10 mouse cellular contexts compared by ENCODE assay signal in the genomic region with DNA sequence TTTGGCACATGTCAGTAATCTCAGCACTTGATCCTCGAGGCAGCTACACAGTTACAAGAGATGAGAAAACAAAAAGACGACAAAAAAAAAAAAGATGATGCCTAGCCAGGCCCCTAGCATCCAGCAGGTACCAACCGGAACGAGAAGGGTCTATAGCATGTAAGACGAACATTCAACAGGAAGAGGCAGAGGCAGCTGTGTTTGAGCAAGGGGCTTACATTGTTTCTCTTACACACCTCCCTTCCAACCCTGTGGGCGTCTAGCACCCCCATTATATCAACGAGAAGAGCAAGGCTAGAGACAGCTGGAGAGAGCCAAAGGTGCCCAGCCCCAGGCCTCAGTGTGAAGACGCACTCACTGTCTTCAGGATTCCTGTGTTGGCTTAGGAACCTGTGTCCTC. TPM values are rescaled to one million over a fixed set of nuclear protein-coding genes. Genes with fewer than 3 reads are reported as not detected.
DNase-seq lines count a peak whose midpoint lies in the region; ATAC-seq and TF ChIP-seq lines count a peak whose summit lies in the region.
"Had no signal": no experiment of that assay in that cellular context is flagged by ENCODE, and none has a peak within 500 bp of the region (broad histone marks: within the 10 kb centered on the region; RNA-seq: fewer than 3 reads in every experiment).

No protein-coding gene starts in this region.

- no peak overlapping the region for H3K4me3 ChIP-seq in kidney, embryonic 15.5 days (replicated peaks)
- peak overlapping the region; percentile 91 for H3K4me3 ChIP-seq in E14TG2a.4 (replicated peaks; ENCODE audit: low read length)
- no peak overlapping the region for H3K4me3 ChIP-seq in embryonic facial prominence, embryonic 11.5 days (ENCODE audit: low read depth, low read length)
- H3K4me3 ChIP-seq in limb, embryonic 15.5 days: 0 out of 2 replicates have a peak overlapping the region, but pooled peaks have one; percentile 57

- TF ChIP-seq CTCF in E14TG2a.4 (conservative IDR thresholded peaks at IDR 0.05; ENCODE audit: low read length): no peak

- no peaks in the 10 kb centered on the region for H3K9me3 ChIP-seq in kidney, embryonic 15.5 days (replicated peaks)
- no peaks in the 10 kb centered on the region for H3K9me3 ChIP-seq in E14TG2a.4 (ENCODE audit: low read length)
- no peaks in the 10 kb centered on the region for H3K9me3 ChIP-seq in embryonic facial prominence, embryonic 11.5 days (replicated peaks; ENCODE audit: control insufficient read depth, low read length)
- no peaks in the 10 kb centered on the region for H3K9me3 ChIP-seq in limb, embryonic 15.5 days

- H3K36me3 ChIP-seq in kidney, embryonic 15.5 days: peaks cover 16% of the 10 kb centered on the region
- H3K36me3 ChIP-seq in E14TG2a.4 (ENCODE audit: insufficient read depth, low read length): peaks cover 26% of the 10 kb centered on the region
- H3K36me3 ChIP-seq in embryonic facial prominence, embryonic 11.5 days (replicated peaks; ENCODE audit: control insufficient read depth, insufficient read depth, low read depth, low read length): no peaks in the 10 kb centered on the region; the same call in 1 of the 2 replicates
- H3K36me3 ChIP-seq in limb, embryonic 15.5 days: no peaks in the 10 kb centered on the region; the same call in 1 of the 2 replicates

- H3K4me1 ChIP-seq in kidney, embryonic 15.5 days: peaks cover 91% of the 10 kb centered on the region
- H3K4me1 ChIP-seq in E14TG2a.4 (replicated peaks; ENCODE audit: low read depth, low read length): peaks cover 93% of the 10 kb centered on the region
- peaks cover 3% of the 10 kb centered on the region for H3K4me1 ChIP-seq in embryonic facial prominence, embryonic 11.5 days (ENCODE audit: control insufficient read depth, insufficient read depth, low read length)
- peaks cover 77% of the 10 kb centered on the region for H3K4me1 ChIP-seq in limb, embryonic 15.5 days

- H3K27me3 ChIP-seq in kidney, embryonic 15.5 days: no peaks in the 10 kb centered on the region
- H3K27me3 ChIP-seq in E14TG2a.4 (ENCODE audit: insufficient read depth, low read length): no peaks in the 10 kb centered on the region
- no peaks in the 10 kb centered on the region for H3K27me3 ChIP-seq in embryonic facial prominence, embryonic 11.5 days (ENCODE audit: control insufficient read depth, insufficient read depth, low read length)
- H3K27me3 ChIP-seq in limb, embryonic 15.5 days: no peaks in the 10 kb centered on the region

- H3K9ac ChIP-seq in kidney, embryonic 15.5 days: no peak overlapping the region
- H3K9ac ChIP-seq in embryonic facial prominence, embryonic 11.5 days (replicated peaks; ENCODE audit: low read length): no peak overlapping the region; the same call in 1 of the 2 replicates
- H3K9ac ChIP-seq in limb, embryonic 15.5 days: no peak overlapping the region

- ATAC-seq in kidney, embryonic 15.5 days (replicated peaks; ENCODE audit: low FRiP score): no peak
- ATAC-seq in embryonic facial prominence, embryonic 11.5 days (replicated peaks; ENCODE audit: insufficient number of reproducible peaks, low FRiP score, low TSS enrichment, low read depth): no peak
- no peak for ATAC-seq in limb, embryonic 15.5 days (ENCODE audit: insufficient number of reproducible peaks, low FRiP score, low TSS enrichment, low read depth)
- ATAC-seq in monocyte, adult 5-6 weeks (replicated peaks; ENCODE audit: insufficient number of reproducible peaks, low FRiP score, low TSS enrichment, poor library complexity, severe bottlenecking): no peak

- WGBS in kidney, embryonic 15.5 days: 59% methylated on average over 8 of the region's 8 CpGs
- 64% methylated on average over 8 of the region's 8 CpGs for WGBS in embryonic facial prominence, embryonic 11.5 days
- 54% methylated on average over 8 of the region's 8 CpGs for WGBS in limb, embryonic 15.5 days

- peak overlapping the region; percentile 93; the same call in 1 of the 2 replicates for H3K27ac ChIP-seq in kidney, embryonic 15.5 days
- peak overlapping the region; percentile 89 for H3K27ac ChIP-seq in embryonic facial prominence, embryonic 11.5 days (replicated peaks; ENCODE audit: low read depth, low read length)
- peak overlapping the region; percentile 92 for H3K27ac ChIP-seq in limb, embryonic 15.5 days

- DNase-seq in kidney, adult 9 months: no peak
- no peak for DNase-seq in embryonic facial prominence, embryonic 11.5 days (ENCODE audit: low spot score)
- no peak for DNase-seq in adrenal gland, postnatal 25 days
- DNase-seq in cerebellum, postnatal 14 days: no peak
- DNase-seq: kidney, postnatal 10 days had no signal

- peak overlapping the region; percentile 94 for H3K4me2 ChIP-seq in kidney, embryonic 15.5 days
- H3K4me2 ChIP-seq in embryonic facial prominence, embryonic 11.5 days (ENCODE audit: low read depth, low read length): peak overlapping the region; percentile 62
- peak overlapping the region; percentile 92; the same call in 1 of the 2 replicates for H3K4me2 ChIP-seq in limb, embryonic 15.5 days

RNA-seq across cellular contexts. Expression of gene Tk1, which starts 1.0 kb away (rescaled TPM):
- 127 and 128 TPM in 2 replicates for polyA plus RNA-seq in kidney, embryonic 15.5 days (2015; fragmentation: Nextera tagmentation; extraction: Ambion mirVana)
- 127 and 132 TPM in 2 replicates for polyA plus RNA-seq in embryonic facial prominence, embryonic 11.5 days (2014; fragmentation: Nextera tagmentation; extraction: Ambion mirVana)
- 119 and 134 TPM in 2 replicates for polyA plus RNA-seq in limb, embryonic 15.5 days (2015; fragmentation: Nextera tagmentation; extraction: Ambion mirVana)
- 14.3 and 18.4 TPM in 2 replicates for total RNA-seq in adrenal gland, postnatal 25 days (2021)
- total RNA-seq in monocyte, adult 5-6 weeks (2017): 2.4 to 5.5 TPM (median 3.0 TPM) in 3 replicates

RNA-seq across cellular contexts. Expression of gene Afmid, which starts 1.2 kb away (rescaled TPM):
- 3.9 and 6.7 TPM in 2 replicates for polyA plus RNA-seq in kidney, embryonic 15.5 days (2015; fragmentation: Nextera tagmentation; extraction: Ambion mirVana)
- 3.3 and 4.3 TPM in 2 replicates for polyA plus RNA-seq in embryonic facial prominence, embryonic 11.5 days (2014; fragmentation: Nextera tagmentation; extraction: Ambion mirVana)
- polyA plus RNA-seq in limb, embryonic 15.5 days (2015; fragmentation: Nextera tagmentation; extraction: Ambion mirVana): 4.6 and 4.9 TPM in 2 replicates
- 10.1 and 13.2 TPM in 2 replicates for total RNA-seq in adrenal gland, postnatal 25 days (2021)
- total RNA-seq in monocyte, adult 5-6 weeks (2017): 6.3 to 21.1 TPM (median 12.4 TPM) in 3 replicates

RNA-seq across cellular contexts. Expression of gene Gm20708, which starts 17.4 kb away (rescaled TPM):
- polyA plus RNA-seq in kidney, embryonic 15.5 days (2015; fragmentation: Nextera tagmentation; extraction: Ambion mirVana): 0.54 and 0.91 TPM in 2 replicates
- 0.17 TPM in 1 of 2 replicates, not detected in the other for polyA plus RNA-seq in embryonic facial prominence, embryonic 11.5 days (2014; fragmentation: Nextera tagmentation; extraction: Ambion mirVana)
- polyA plus RNA-seq in limb, embryonic 15.5 days (2015; fragmentation: Nextera tagmentation; extraction: Ambion mirVana): 0.50 and 0.71 TPM in 2 replicates
- 1.00 and 1.8 TPM in 2 replicates for total RNA-seq in adrenal gland, postnatal 25 days (2021)
- total RNA-seq in monocyte, adult 5-6 weeks (2017): 3.7 to 10.5 TPM (median 5.6 TPM) in 3 replicates
- polyA plus RNA-seq: testis, adult 2 months had no signal

RNA-seq across cellular contexts. Expression of gene Syngr2, which starts 17.4 kb away (rescaled TPM):
- 78.0 and 80.5 TPM in 2 replicates for polyA plus RNA-seq in kidney, embryonic 15.5 days (2015; fragmentation: Nextera tagmentation; extraction: Ambion mirVana)
- polyA plus RNA-seq in embryonic facial prominence, embryonic 11.5 days (2014; fragmentation: Nextera tagmentation; extraction: Ambion mirVana): 30.4 and 32.9 TPM in 2 replicates
- polyA plus RNA-seq in limb, embryonic 15.5 days (2015; fragmentation: Nextera tagmentation; extraction: Ambion mirVana): 74.0 and 85.6 TPM in 2 replicates
- 98.3 and 108 TPM in 2 replicates for total RNA-seq in adrenal gland, postnatal 25 days (2021)
- 134 to 139 TPM (median 137 TPM) in 3 replicates for total RNA-seq in monocyte, adult 5-6 weeks (2017)

RNA-seq across cellular contexts. Expression of gene Birc5, which starts 22.1 kb away (rescaled TPM):
- 310 and 329 TPM in 2 replicates for polyA plus RNA-seq in kidney, embryonic 15.5 days (2015; fragmentation: Nextera tagmentation; extraction: Ambion mirVana)
- polyA plus RNA-seq in embryonic facial prominence, embryonic 11.5 days (2014; fragmentation: Nextera tagmentation; extraction: Ambion mirVana): 416 and 441 TPM in 2 replicates
- 240 and 254 TPM in 2 replicates for polyA plus RNA-seq in limb, embryonic 15.5 days (2015; fragmentation: Nextera tagmentation; extraction: Ambion mirVana)
- total RNA-seq in adrenal gland, postnatal 25 days (2021): 5.2 and 8.5 TPM in 2 replicates
- 2.5 to 3.4 TPM (median 2.7 TPM) in 3 replicates for total RNA-seq in monocyte, adult 5-6 weeks (2017)

Comparison
In these comparisons a context has a peak if more than half of its experiments do, and no peak if none do; other contexts are left out.
1. H3K4me3 ChIP-seq: peak in E14TG2a.4 (single experiment) and limb, embryonic 15.5 days (single experiment); none in kidney, embryonic 15.5 days (single experiment) and embryonic facial prominence, embryonic 11.5 days (single experiment).
2. Peak in every context shown above with its lines, with median percentiles within 50 percentile points of each other: H3K27ac ChIP-seq and H3K4me2 ChIP-seq.